Mouse (Mus musculus) spleen, adult 2 months (tissue): ENCODE measurements around the gene Plpp2.

ENCODE experiments used
- CTCF ChIP-seq: fragments of 200-500 bp; IDR thresholded peaks from 2 replicates; pipeline ENCODE4 v1.5.1; 2011; ENCODE audit warnings: mild to moderate bottlenecking, inconsistent platforms; ENCODE audit not compliant: insufficient read depth, insufficient read length, insufficient replicate concordance; ENCODE audit errors: extremely low read depth
- POLR2A ChIP-seq: fragments of 200-500 bp; IDR thresholded peaks from 2 replicates; pipeline ENCODE4 v1.6.1; 2011; ENCODE audit warnings: low read depth, low read length, inconsistent platforms

DNA sequence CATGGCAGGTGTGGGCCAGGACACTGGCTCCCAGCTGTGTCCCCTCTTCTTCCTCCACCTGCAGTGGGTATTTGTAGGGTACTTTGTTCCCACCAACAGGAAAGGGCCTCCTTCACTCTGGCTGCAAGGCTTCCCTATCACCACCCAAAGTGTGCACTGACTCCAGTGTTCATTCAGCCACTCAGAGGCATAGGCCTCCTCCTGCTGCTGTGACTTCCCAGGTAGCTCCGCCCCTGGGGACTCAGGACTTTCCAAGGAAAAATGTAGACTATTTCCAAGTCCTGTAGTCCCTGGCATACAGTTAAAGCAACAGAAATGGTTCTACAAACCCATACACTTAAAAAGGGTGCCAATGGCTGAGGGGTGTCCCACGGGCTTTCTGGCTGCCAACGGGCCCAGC is 918 bp downstream of the Plpp2 start:
- no peak for TF ChIP-seq POLR2A
- no peak for TF ChIP-seq CTCF
